Mouse (Mus musculus): ENCODE results near the gene Fancc. TPM values are rescaled to one million over a fixed set of nuclear protein-coding genes. Genes with fewer than 3 reads are reported as not detected.

The Fancc gene
- 1 to 10 TPM; 3.5 to 6.7 TPM for total RNA-seq (2021)

GRCm38 (mm10) chr13:63496646-63497582 lies at the start of gene Fancc:
TSS of gene Fancc (minus strand) at chr13:63497278.
- intact Hi-C loops (cut with DNase I) = no loop called here
- DNase-seq = no peak

GRCm38 (mm10) chr13:63545291-63545690 lies 48.2 kb upstream of the Fancc start:
- DNase-seq = no peak
- intact Hi-C loops (cut with DNase I) = no loop called here

DNA sequence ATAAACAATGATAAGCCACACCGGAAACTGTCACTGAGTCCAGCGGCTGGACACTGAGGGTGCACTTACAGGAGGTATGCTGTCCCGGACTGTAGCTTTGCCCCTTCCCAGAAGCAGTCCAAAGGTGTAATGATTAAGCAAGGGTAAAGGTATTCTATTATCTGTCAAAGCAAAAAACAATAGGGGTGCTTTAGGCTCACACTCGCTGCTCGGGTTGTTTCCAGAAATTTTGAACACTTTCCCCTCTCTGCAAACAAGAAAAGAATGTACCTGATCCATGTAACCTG lies 47.8 kb upstream of the Fancc start:
- no peak for DNase-seq
- intact Hi-C loops (cut with DNase I) = no loop called here

DNA sequence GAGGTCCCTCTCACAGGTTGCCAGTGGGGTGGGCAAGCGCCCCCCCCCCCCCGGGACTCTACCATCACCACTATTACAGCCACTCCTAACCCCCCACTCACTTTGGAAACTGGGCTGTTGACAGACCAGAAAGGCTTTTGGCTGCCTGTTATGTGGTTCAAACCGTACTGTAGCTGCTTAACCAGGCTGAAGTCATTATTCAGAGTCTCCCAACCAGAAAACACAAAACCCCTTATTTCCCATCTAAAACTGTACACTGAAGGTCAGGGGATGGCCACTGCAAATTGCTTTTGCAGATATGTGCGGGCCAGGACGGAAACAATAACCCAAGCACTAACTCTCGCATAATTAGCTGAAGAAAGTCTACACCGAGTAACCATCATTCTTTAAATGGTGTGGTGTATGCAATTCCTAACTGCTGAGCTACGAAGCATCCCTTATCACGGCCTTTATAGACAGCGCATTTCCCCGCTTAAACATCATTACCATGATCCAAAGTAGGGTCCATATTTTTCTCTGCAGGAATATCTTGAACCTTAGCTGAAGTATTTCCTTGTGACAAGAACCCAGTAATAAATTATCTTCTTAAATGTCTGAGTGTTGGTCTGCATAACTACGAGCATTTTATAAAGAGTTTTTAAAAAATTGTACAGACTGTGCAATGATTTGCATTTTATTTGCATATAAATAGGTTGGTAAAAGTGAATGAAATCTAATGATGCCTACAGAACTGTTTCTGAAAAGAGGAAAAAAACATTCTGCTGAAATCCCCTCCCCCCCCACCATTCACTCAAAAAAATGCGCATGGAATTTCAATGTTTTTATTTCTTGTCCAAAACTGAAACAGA lies 47.3 kb upstream of the Fancc start:
- no peak for DNase-seq

DNA sequence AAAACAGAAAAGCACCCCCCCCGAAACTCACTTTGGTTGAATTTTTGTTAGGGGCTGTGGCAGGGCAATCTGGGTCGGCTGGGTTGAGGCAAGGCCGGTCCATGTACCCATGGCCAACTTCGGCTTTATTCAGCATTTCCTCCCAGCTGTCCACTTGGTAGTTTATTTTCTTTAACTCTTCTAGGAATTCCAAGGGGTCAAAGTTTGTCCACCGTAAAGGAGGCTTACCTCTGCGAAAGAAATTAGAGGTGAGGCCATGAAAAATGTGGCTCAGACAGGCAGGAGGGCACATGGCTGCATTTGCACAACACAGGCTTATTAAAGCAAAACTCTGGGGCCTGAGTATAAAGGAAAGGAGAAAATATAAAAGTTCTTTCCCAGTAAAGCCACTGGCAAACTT lies 46.4 kb upstream of the Fancc start:
- no peak for DNase-seq
- intact Hi-C loops (cut with DNase I) = no loop called here

More for the DNA sequence above, 47.3 kb upstream of the Fancc start:
- intact Hi-C loops (cut with DNase I) = no loop called here

DNA sequence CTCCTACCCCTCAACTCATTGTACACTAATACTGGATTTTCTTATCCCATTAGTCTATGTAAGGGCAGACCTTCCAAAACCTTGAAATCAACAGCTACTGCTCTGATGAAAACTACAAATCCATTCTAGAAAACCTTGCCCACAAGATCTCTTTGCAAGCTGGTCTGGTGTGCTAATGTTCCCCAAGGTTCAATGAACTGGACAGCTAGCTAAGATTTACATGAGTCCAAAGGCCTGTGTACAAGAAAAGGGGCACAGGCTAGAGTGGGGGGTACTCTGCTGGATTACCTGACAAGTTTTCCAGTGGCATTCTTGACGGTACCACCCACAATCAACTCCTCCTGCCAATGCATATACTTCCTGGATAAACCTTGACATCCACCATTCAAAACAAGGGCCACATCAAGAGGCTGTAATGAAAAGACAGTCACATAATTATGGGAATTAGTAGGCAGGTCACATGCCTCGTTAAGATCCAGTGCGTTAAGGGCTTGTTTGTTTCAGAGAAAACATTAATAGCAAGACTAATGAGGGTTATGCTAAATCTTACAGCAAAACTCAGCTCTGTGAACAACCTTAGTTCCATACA lies 45.8 kb upstream of the Fancc start:
- intact Hi-C loops (cut with DNase I) = no loop called here
- DNase-seq = no peak

DNA sequence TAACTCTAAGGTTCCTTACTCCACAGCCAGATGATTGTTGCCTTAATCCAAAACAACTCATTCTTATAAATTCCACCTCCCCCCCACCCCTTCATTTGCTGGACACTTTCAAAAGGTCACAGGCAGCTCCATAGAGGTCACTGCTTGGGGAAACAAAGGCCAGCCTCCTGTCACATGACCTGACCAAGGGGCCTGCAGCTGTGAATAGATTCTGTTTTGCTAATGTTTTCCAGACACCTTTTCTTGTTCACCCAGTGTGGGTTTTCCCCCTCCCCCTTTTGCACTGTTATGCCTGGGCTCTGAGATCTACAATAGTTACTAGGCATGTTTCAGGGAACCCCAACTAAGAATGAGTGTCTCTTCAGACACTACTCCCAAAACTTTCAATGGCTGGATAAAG lies 44.4 kb upstream of the Fancc start:
- intact Hi-C loops (cut with DNase I) = no loop called here

DNA sequence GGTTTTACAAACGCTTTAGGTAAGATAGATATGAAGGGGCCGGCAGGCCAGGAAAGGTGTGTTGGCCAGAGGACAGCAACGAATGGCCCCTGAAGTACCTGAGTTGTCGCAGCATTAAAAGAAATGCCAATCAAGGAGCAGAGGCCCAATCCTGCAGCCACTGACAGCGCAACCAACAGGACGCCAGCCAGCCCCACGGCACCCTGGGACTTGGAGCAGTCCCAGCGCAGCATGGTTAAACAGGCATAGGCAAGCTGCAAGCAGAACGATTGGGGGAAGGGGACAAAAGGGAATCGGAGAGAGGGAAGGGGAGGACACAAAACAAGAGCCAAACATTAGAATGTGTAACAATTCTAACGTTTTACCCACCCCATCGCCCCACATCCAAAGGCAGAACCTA lies 43.5 kb upstream of the Fancc start:
- intact Hi-C loops (cut with DNase I) = no loop called here
- no peak for DNase-seq

More for the DNA sequence above, 44.4 kb upstream of the Fancc start:
- DNase-seq = no peak

DNA sequence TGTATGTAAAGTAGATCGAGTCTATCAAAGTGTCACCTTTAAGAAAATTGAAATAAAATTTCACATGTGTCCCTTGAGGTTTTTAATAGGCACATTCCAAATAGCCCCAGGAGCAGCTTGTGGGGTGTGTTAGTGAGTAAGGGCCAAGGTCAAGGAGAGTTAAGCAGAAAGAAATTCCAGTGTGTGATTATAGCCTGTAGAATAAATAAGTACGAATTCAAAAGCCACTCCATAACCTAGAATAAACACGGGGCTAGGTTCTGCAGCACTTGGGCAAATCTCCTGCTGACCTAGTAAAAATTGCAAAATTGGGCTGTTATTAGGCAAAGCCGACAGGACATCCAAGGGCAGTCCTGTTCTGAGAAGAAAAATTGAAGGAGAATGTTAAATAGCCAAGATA lies 37.9 kb upstream of the Fancc start:
- intact Hi-C loops (cut with DNase I) = no loop called here

GRCm38 (mm10) chr13:63530857-63531256 lies 33.8 kb upstream of the Fancc start:
- intact Hi-C loops (cut with DNase I) = no loop called here
- DNase-seq = no peak

More for the DNA sequence above, 37.9 kb upstream of the Fancc start:
- no peak for DNase-seq

DNA sequence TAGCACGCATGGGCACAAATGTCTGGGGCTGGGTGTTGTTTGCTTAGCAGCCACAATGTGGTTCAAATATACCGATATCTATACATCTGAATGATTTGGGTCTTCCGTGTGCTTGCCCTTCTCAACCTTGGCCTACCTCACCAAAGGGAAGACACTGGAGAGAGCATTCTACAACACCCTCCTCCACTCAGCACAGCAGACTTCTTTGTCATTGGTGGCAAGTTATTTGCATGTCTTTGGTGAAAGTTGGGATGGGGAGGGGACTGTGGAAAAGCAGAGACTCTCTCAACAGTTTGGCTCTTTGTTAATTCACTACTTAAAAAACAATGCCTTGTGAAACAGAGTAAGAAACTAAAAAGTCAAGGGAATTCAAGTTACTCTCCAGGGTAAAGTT lies 33.3 kb upstream of the Fancc start:
- intact Hi-C loops (cut with DNase I) = no loop called here

GRCm38 (mm10) chr13:63529602-63530370 lies 32.7 kb upstream of the Fancc start:
- intact Hi-C loops (cut with DNase I) = no loop called here
- DNase-seq = no peak

More for the DNA sequence above, 33.3 kb upstream of the Fancc start:
- no peak for DNase-seq

- intact Hi-C loops (cut with DNase I) = no loop called here
- no peak for DNase-seq
Measured at GRCm38 (mm10) chr13:63528852-63529251, 31.8 kb upstream of the Fancc start.

GRCm38 (mm10) chr13:63528164-63528675 lies 31.1 kb upstream of the Fancc start:
- DNase-seq = no peak
- intact Hi-C loops (cut with DNase I) = no loop called here

DNA sequence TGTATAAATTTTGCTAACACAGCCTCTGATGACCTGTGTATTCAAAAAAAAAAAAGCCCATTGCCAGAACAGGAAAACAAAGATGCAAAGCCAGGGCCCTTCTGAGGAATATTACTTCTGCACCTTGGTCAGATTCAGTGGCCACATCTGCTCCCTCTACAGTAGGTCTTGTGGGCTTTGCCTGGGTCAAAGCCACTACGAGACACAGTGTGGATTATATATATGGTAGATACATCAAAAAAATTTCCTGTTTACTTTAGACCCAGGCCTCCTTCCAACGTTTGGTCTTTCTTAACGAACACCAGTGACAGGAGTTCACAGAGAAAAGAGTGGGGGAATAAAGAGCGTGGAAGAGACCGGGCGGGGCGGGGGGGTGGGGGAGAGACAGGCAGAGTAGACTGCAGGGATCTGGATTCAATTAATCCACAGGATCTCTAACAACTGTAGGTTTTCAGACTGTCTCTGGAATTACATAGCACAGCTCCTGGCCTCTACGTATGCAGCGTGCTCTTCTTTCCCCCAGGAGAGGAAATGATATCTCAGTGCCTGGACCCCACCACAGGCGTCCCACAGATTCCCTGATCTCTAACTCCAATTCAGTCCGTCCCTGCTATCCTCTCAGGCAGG lies 28.6 kb upstream of the Fancc start:
- DNase-seq = no peak
- intact Hi-C loops (cut with DNase I) = no loop called here

- intact Hi-C loops (cut with DNase I) = no loop called here
- no peak for DNase-seq
Measured at GRCm38 (mm10) chr13:63524608-63525570, 27.8 kb upstream of the Fancc start.

DNA sequence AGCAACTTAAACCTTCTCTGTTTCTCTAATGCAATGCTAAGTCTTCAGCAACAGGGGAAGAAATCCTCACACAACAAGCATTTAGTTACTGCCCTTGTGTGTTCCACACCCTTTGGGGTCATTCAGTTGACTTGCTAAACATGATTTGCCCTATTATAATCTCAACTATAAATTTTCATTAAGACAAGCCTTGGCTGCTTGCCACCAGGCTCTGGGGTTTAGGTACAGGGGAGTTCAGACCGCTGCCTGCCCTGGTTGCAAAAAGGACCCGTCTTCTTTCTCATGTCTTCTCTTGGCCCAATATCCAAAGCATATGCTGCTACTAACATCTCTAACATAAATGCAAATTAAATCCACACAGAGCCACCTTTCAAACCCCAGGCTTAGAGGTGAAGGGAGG lies 27.0 kb upstream of the Fancc start:
- intact Hi-C loops (cut with DNase I) = no loop called here

GRCm38 (mm10) chr13:63522832-63523231 lies 25.8 kb upstream of the Fancc start:
- intact Hi-C loops (cut with DNase I) = no loop called here
- no peak for DNase-seq

More for the DNA sequence above, 27.0 kb upstream of the Fancc start:
- DNase-seq = no peak

GRCm38 (mm10) chr13:63520110-63520509 lies 23.0 kb upstream of the Fancc start:
- intact Hi-C loops (cut with DNase I) = no loop called here
- no peak for DNase-seq
